Mouse (Mus musculus) kidney, postnatal 0 days (tissue): ENCODE results near the gene A630095E13Rik. TPM values are rescaled to one million over a fixed set of nuclear protein-coding genes. Genes with fewer than 3 reads are reported as not detected.
"Not testable (repeated sequence)": the region's sequence is repeated elsewhere in the genome, so short reads cannot be mapped to it uniquely, and the experiment has no call there.

Experiments
- ATAC-seq: fragments of 200-750 bp; cut with Nextera tagmentation; replicated peaks from 2 replicates; pipeline ENCODE4 v1.8.0; 2017; ENCODE audit warnings: low read depth, moderate number of reproducible peaks, moderate TSS enrichment, moderate library complexity; ENCODE audit not compliant: low FRiP score
- DNase-seq: peaks from one replicate; pipeline ENCODE4 v3.0.0-alpha.2; 2016; ENCODE audit warnings: low spot score
- H3K27ac ChIP-seq: fragments of 300-500 bp; sonication (generic); 2 replicates; pipeline ENCODE4 v1.5.1; 2014; ENCODE audit warnings: mild to moderate bottlenecking
- H3K27me3 ChIP-seq: fragments of 300-500 bp; sonication (generic); 2 replicates; pipeline ENCODE4 v1.6.1; 2014; ENCODE audit warnings: low read length, mixed read lengths; ENCODE audit not compliant: insufficient read depth
- H3K36me3 ChIP-seq: fragments of 300-500 bp; sonication (generic); 2 replicates; pipeline ENCODE4 v1.6.1; 2014; ENCODE audit warnings: low read length, mixed read lengths; ENCODE audit not compliant: insufficient read depth
- H3K4me1 ChIP-seq: fragments of 300-500 bp; sonication (generic); replicated peaks from 2 replicates; pipeline ENCODE4 v1.6.1; 2014; ENCODE audit warnings: antibody characterized with exemption, low read length, mixed read lengths; ENCODE audit not compliant: insufficient read depth
- H3K4me2 ChIP-seq: fragments of 300-500 bp; sonication (generic); 2 replicates; pipeline ENCODE4 v1.6.1; 2014; ENCODE audit warnings: mild to moderate bottlenecking, low read length, moderate library complexity, mixed read lengths
- H3K4me3 ChIP-seq: fragments of 300-500 bp; sonication (generic); replicated peaks from 2 replicates; pipeline ENCODE4 v1.5.1; 2014; ENCODE audit warnings: low read depth, low read length
- H3K9ac ChIP-seq: fragments of 300-500 bp; sonication (generic); 2 replicates; pipeline ENCODE4 v1.6.1; 2014; ENCODE audit warnings: low read depth, low read length
- H3K9me3 ChIP-seq: fragments of 300-500 bp; sonication (generic); replicated peaks from 2 replicates; pipeline ENCODE4 v1.6.1; 2016; ENCODE audit warnings: low read length, inconsistent platforms, mixed read lengths
- CTCF ChIP-seq: IDR thresholded peaks from 2 replicates; pipeline ENCODE4 v1.5.1; 2016; ENCODE audit warnings: antibody characterized with exemption, low read depth, mild to moderate bottlenecking, moderate library complexity
- WGBS: fragments of 180-500 bp; shearing (Covaris S2); extraction: QIAGEN DNeasy Blood & Tissue Kit; methylation state at CpG from one replicate; pipeline ENCODE4 v1.1.7; 2014; 5-methylcytosine and 5-hydroxymethylcytosine counted together
- polyA plus RNA-seq: library from polyadenylated mRNA; unstranded; fragments of >200 nt; fragmentation: Nextera tagmentation; extraction: Ambion mirVana; gene quantifications from 2 replicates; pipeline ENCODE4 v1.2.1, GENCODE M21; 2015

Gene A630095E13Rik
- polyA plus RNA-seq, result not detected in 2 replicates

GRCm38 (mm10) chr9:36643276-36643675 is at the start of gene A630095E13Rik:
Gene A630095E13Rik (minus strand): TSS chr9:36643376.
- not testable (repeated sequence) for H3K27ac ChIP-seq

GRCm38 (mm10) chr9:36692920-36693319 is 49.7 kb upstream of the A630095E13Rik start, which contains the start of gene Acrv1:
Gene Acrv1 (plus strand): TSS chr9:36693220.
- no peak for TF ChIP-seq CTCF
- 60% methylated on average over 1 of the region's 1 CpGs for WGBS

More at GRCm38 (mm10) chr9:36643276-36643675, at the start of gene A630095E13Rik:
- not testable (repeated sequence) for H3K4me2 ChIP-seq, H3K9ac ChIP-seq, H3K4me3 ChIP-seq, H3K36me3 ChIP-seq, H3K9me3 ChIP-seq, H3K27me3 ChIP-seq, ATAC-seq, H3K4me1 ChIP-seq, DNase-seq
- 53% methylated on average over 3 of the region's 3 CpGs for WGBS

DNA sequence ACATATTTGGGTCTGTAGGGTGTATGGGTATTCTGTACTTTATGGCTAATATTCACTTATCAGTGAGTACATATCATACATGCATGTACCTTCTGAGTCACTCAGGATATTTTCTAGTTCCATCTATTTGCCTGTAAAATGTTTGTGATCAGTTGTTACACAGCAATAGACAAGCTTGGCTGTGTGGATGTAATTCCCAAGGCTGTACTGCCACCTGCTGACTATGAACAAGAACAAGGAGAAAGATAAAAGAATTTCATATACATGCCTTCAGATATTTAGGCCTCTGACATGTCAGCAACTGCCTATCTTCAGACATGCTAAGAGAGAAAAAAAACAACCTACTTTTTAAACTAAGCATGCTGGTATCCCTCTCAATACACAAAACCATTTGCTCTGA is 44.2 kb upstream of the A630095E13Rik start:
- no peaks in the 10 kb centered on the region for H3K4me1 ChIP-seq
- no peak overlapping the region for H3K9ac ChIP-seq
- DNase-seq (peak; percentile 18), ATAC-seq (no peak)
- no peaks in the 10 kb centered on the region for H3K27me3 ChIP-seq
- no peak overlapping the region for H3K4me2 ChIP-seq
- TF ChIP-seq CTCF, result peak; percentile 54
- H3K36me3 ChIP-seq, result no peaks in the 10 kb centered on the region
- no peak overlapping the region for H3K27ac ChIP-seq
- no peaks in the 10 kb centered on the region for H3K9me3 ChIP-seq
- no peak overlapping the region for H3K4me3 ChIP-seq

More at GRCm38 (mm10) chr9:36692920-36693319, 49.7 kb upstream of the A630095E13Rik start, which contains the start of gene Acrv1:
- Histone ChIP-seq H3K27ac (no peak within 1 kb of the TSS), H3K36me3 (no peaks in the 10 kb centered on the region), H3K9me3 (no peaks in the 10 kb centered on the region), H3K4me1 (no peaks in the 10 kb centered on the region), H3K9ac (no peak within 1 kb of the TSS), H3K4me2 (no peak within 1 kb of the TSS), H3K27me3 (no peaks in the 10 kb centered on the region), H3K4me3 (no peak within 1 kb of the TSS)
- ATAC-seq (no peak), DNase-seq (no peak)

- no peak for TF ChIP-seq CTCF
- DNase-seq (no peak), ATAC-seq (no peak)
Observed at GRCm38 (mm10) chr9:36681424-36681823, 38.2 kb upstream of the A630095E13Rik start.

More at GRCm38 (mm10) chr9:36681424-36681823, 38.2 kb upstream of the A630095E13Rik start:
- Histone ChIP-seq H3K27ac (no peak overlapping the region), H3K27me3 (no peaks in the 10 kb centered on the region), H3K9me3 (no peaks in the 10 kb centered on the region), H3K4me3 (no peak overlapping the region), H3K4me1 (no peaks in the 10 kb centered on the region), H3K4me2 (no peak overlapping the region), H3K9ac (no peak overlapping the region), H3K36me3 (no peaks in the 10 kb centered on the region)
- 48% methylated on average over 2 of the region's 2 CpGs for WGBS

Other genes starting within 250 kb of the A630095E13Rik start
- not detected in 2 replicates for gene Gm7257, start 211.5 kb downstream of the A630095E13Rik start, polyA plus RNA-seq
- not detected in 2 replicates for gene Gm9513, start 167.7 kb downstream of the A630095E13Rik start, polyA plus RNA-seq
- gene Gm5615, start 101.4 kb downstream of the A630095E13Rik start, polyA plus RNA-seq, result not detected in 2 replicates
- gene Gm17689, start 60.7 kb downstream of the A630095E13Rik start, polyA plus RNA-seq, result not detected in 2 replicates
- gene Acrv1, start 49.8 kb upstream of the A630095E13Rik start, polyA plus RNA-seq, result not detected in 2 replicates
- gene Chek1, start 83.7 kb upstream of the A630095E13Rik start, polyA plus RNA-seq, result 19.2 and 23.5 TPM in 2 replicates
- gene Stt3a, start 124.3 kb upstream of the A630095E13Rik start, polyA plus RNA-seq, result 184 and 224 TPM in 2 replicates
- gene Ei24, start 154.0 kb upstream of the A630095E13Rik start, polyA plus RNA-seq, result 111 and 115 TPM in 2 replicates
- gene Fez1, start 178.5 kb upstream of the A630095E13Rik start, polyA plus RNA-seq, result 2.5 and 2.6 TPM in 2 replicates